Mouse (Mus musculus) hindbrain, embryonic 15.5 days (tissue): ENCODE measurements around the gene Agrp. TPM values are rescaled to one million over a fixed set of nuclear protein-coding genes. Genes with fewer than 3 reads are reported as not detected.

Experiments used
- ATAC-seq: fragments of 200-750 bp; cut with Nextera tagmentation; 2 replicates; pipeline ENCODE4 v1.8.0; 2017; ENCODE audit warnings: low read depth, moderate number of reproducible peaks, moderate TSS enrichment; ENCODE audit not compliant: low FRiP score
- H3K27ac ChIP-seq: fragments of 300-500 bp; sonication (generic); replicated peaks from 2 replicates; pipeline ENCODE4 v1.5.1; 2015; ENCODE audit warnings: mild to moderate bottlenecking, inconsistent platforms
- H3K27me3 ChIP-seq: fragments of 300-500 bp; sonication (generic); 2 replicates; pipeline ENCODE4 v1.6.1; 2015; ENCODE audit warnings: control low read depth, inconsistent platforms
- H3K36me3 ChIP-seq: fragments of 300-500 bp; sonication (generic); 2 replicates; pipeline ENCODE4 v1.6.1; 2015; ENCODE audit warnings: control low read depth, inconsistent platforms
- H3K4me1 ChIP-seq: fragments of 300-500 bp; sonication (generic); replicated peaks from 2 replicates; pipeline ENCODE4 v1.6.1; 2015; ENCODE audit warnings: control low read depth, inconsistent platforms
- H3K4me2 ChIP-seq: fragments of 300-500 bp; sonication (generic); 2 replicates; pipeline ENCODE4 v1.6.1; 2015; ENCODE audit warnings: moderate library complexity, mild to moderate bottlenecking, inconsistent platforms
- H3K4me3 ChIP-seq: fragments of 300-500 bp; sonication (generic); 2 replicates; pipeline ENCODE4 v1.5.1; 2015; ENCODE audit warnings: mild to moderate bottlenecking, inconsistent platforms
- H3K9ac ChIP-seq: fragments of 300-500 bp; sonication (generic); 2 replicates; pipeline ENCODE4 v1.6.1; 2015; ENCODE audit warnings: inconsistent platforms
- H3K9me3 ChIP-seq: fragments of 300-500 bp; sonication (generic); 2 replicates; pipeline ENCODE4 v1.6.1; 2016; ENCODE audit warnings: control low read depth, inconsistent platforms
- WGBS: fragments of 180-500 bp; shearing (Covaris S2); methylation state at CpG from one replicate; pipeline ENCODE4 v1.1.7; 2015; 5-methylcytosine and 5-hydroxymethylcytosine counted together
- microRNA counts: library from miRNA; unstranded; fragments of <30 nt; microRNA quantifications from one replicate; lab custom pipeline; 2016
- microRNA-seq: library from miRNA; unstranded; fragments of <30 nt; microRNA quantifications from one replicate; pipeline ENCODE4, GENCODE M21; 2016
- polyA plus RNA-seq: library from polyadenylated mRNA; unstranded; fragments of >200 nt; fragmentation: Nextera tagmentation; extraction: Ambion mirVana; gene quantifications from 2 replicates; pipeline ENCODE4 v1.2.1, GENCODE M21; 2015

The Agrp gene
- polyA plus RNA-seq, 1 experiment from 2014 or later = 0.56 TPM

DNA sequence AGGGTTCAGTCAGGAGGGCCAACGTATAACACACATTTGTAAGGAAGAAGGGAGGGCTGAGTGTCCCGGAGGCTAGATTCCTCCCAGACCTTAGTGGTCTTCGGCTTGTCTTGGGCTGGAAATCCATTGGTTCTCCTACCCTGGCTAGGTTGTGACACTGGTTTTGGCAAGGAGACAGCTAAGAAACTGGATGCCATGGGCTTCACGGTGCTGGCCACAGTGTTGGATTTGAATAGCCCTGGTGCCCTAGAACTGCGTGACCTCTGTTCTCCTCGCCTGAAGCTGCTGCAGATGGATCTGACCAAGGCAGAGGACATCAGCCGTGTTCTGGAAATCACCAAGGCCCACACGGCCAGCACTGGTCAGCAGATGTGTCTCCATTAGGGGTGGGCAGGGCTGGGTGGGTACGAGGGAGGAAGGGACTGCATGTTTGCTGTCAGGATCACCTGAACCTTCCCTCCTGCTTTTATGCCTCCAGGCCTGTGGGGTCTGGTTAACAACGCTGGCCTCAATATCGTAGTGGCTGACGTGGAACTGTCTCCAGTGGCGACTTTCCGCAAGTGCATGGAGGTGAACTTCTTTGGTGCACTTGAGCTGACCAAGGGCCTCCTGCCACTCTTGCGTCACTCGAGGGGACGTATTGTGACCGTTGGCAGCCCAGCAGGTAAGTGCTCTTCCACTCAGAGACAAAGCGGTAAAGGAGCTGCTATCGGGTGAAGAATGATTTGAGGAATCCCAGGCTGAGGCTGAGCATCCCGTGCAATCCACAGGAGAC, 115.0 kb downstream of the Agrp start:
- WGBS = 84% methylated on average over 21 of the region's 21 CpGs
- peaks cover 9% of the 10 kb centered on the region; the same call in 1 of the 2 replicates for H3K36me3 ChIP-seq
- ATAC-seq = no peak

DNA sequence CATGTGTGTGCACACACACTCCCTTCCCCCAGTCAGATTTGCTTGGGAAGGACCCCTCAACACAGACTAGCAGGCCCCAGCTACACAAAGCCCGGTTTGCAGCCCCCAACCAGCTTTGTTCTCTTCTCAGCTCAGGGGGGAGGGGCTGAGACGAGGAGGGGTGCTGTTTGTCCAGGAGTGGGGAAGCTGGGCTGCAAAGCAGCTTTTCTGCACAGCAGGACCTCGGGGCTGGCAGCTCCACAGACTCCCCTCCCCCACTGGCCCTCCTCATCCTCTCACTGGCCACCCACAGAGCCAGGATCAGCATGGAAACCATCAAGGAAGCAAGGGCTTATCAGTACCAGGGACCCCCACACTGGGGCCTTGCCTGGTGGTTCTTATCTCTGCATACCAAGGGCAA, 116.1 kb downstream of the Agrp start:
- Histone ChIP-seq H3K36me3 (peaks cover 9% of the 10 kb centered on the region; the same call in 1 of the 2 replicates), H3K27ac (no peak overlapping the region), H3K4me3 (no peak overlapping the region), H3K4me2 (0 out of 2 replicates have a peak overlapping the region, but pooled peaks have one; percentile 98), H3K27me3 (peaks cover 5% of the 10 kb centered on the region; the same call in 1 of the 2 replicates), H3K9me3 (no peaks in the 10 kb centered on the region), H3K4me1 (peaks cover 36% of the 10 kb centered on the region), H3K9ac (no peak overlapping the region)
- no peak for ATAC-seq
- WGBS = 0% methylated on average over 3 of the region's 3 CpGs

More for the DNA sequence above, 115.0 kb downstream of the Agrp start:
- H3K4me2 ChIP-seq = no peak overlapping the region
- H3K9ac ChIP-seq = no peak overlapping the region
- no peak overlapping the region for H3K4me3 ChIP-seq
- H3K4me1 ChIP-seq = peaks cover 30% of the 10 kb centered on the region
- H3K27me3 ChIP-seq = peaks cover 5% of the 10 kb centered on the region; the same call in 1 of the 2 replicates
- no peak overlapping the region for H3K27ac ChIP-seq
- no peaks in the 10 kb centered on the region for H3K9me3 ChIP-seq

GRCm38 (mm10) chr8:105520521-105520920, 116.7 kb downstream of the Agrp start:
- Histone ChIP-seq H3K27me3 (peaks cover 5% of the 10 kb centered on the region; the same call in 1 of the 2 replicates), H3K4me3 (no peak overlapping the region), H3K9me3 (no peaks in the 10 kb centered on the region), H3K27ac (no peak overlapping the region), H3K9ac (no peak overlapping the region), H3K4me1 (peaks cover 40% of the 10 kb centered on the region), H3K4me2 (peak overlapping the region; percentile 98; the same call in 1 of the 2 replicates), H3K36me3 (peaks cover 9% of the 10 kb centered on the region; the same call in 1 of the 2 replicates)
- WGBS = 38% methylated on average over 5 of the region's 5 CpGs
- ATAC-seq = no peak

DNA sequence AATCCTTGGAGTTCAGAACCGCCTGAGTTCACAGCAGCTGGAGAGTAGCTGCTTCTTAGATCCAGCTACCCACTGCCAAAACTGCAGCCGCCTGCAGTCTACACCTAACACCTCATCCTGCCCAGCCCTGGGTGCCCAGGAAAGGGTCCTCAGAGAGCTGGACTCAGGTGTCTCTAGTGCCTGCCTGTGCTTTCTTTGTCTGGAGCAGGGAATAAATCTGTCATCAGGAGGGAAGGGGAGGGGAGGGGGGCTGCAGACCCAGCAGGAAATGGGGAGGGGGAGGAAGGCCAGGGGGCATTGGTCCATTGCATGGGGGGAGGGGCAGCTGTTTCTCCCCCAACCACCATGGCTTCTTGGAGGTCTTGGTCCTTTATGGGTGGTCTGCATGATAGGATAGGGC, 117.6 kb downstream of the Agrp start:
- Histone ChIP-seq H3K36me3 (peaks cover under 1% of the 10 kb centered on the region; the same call in 1 of the 2 replicates), H3K27me3 (peaks cover 5% of the 10 kb centered on the region; the same call in 1 of the 2 replicates), H3K9me3 (no peaks in the 10 kb centered on the region), H3K4me2 (peak overlapping the region; percentile 98), H3K9ac (no peak overlapping the region), H3K27ac (no peak overlapping the region), H3K4me3 (peak overlapping the region; percentile 54), H3K4me1 (peaks cover 40% of the 10 kb centered on the region)
- 5% methylated on average over 2 of the region's 2 CpGs for WGBS
- no peak for ATAC-seq

GRCm38 (mm10) chr8:105518436-105519313, 118.5 kb downstream of the Agrp start, which contains the start of gene Hsd11b2:
Gene Hsd11b2, plus strand, starts transcription at chr8:105518755.
- WGBS = under 1% methylated on average over 68 of the region's 68 CpGs
- no peaks in the 10 kb centered on the region for H3K36me3 ChIP-seq
- ATAC-seq = peak; percentile 64
- H3K4me1 ChIP-seq = peaks cover 40% of the 10 kb centered on the region
- H3K9me3 ChIP-seq = no peaks in the 10 kb centered on the region
- H3K4me3 ChIP-seq = peak within 1 kb of the TSS; percentile 54
- H3K9ac ChIP-seq = peak within 1 kb of the TSS; percentile 42
- peak within 1 kb of the TSS; percentile 29 for H3K27ac ChIP-seq
- H3K4me2 ChIP-seq = peak within 1 kb of the TSS; percentile 98
- H3K27me3 ChIP-seq = peaks cover 5% of the 10 kb centered on the region; the same call in 1 of the 2 replicates

- Histone ChIP-seq H3K27me3 (peaks cover 5% of the 10 kb centered on the region; the same call in 1 of the 2 replicates), H3K4me1 (peaks cover 40% of the 10 kb centered on the region), H3K9ac (no peak overlapping the region), H3K36me3 (no peaks in the 10 kb centered on the region), H3K27ac (no peak overlapping the region), H3K4me2 (no peak overlapping the region), H3K9me3 (no peaks in the 10 kb centered on the region), H3K4me3 (no peak overlapping the region)
- ATAC-seq = no peak
- 45% methylated on average over 8 of the region's 8 CpGs for WGBS
Observed at GRCm38 (mm10) chr8:105517346-105517745, 119.8 kb downstream of the Agrp start.

MicroRNAs within 50 kb of the gene (microRNA counts, 519-probe panel; counts per million panel counts)
- microRNA mmu-miR-1966 (lab: Ali Mortazavi, UCI) = 2,856 counts per million, percentile 55 among the panel's probes with 10 or more counts

Small RNA genes lying within 50 kb of the gene (microRNA-seq; reads per million reads assigned to microRNA genes)
- not detected for gene Mir1966

Other genes with a start within 250 kb of the Agrp start
- gene Kctd19, start 223.9 kb downstream of the Agrp start, polyA plus RNA-seq = not detected in 2 replicates
- gene Lrrc36, start 223.8 kb downstream of the Agrp start, polyA plus RNA-seq = 0.75 and 1.3 TPM in 2 replicates
- gene Tppp3, start 165.9 kb downstream of the Agrp start, polyA plus RNA-seq = 197 and 207 TPM in 2 replicates
- 39.8 and 41.9 TPM in 2 replicates for gene Zdhhc1, start 140.5 kb downstream of the Agrp start, polyA plus RNA-seq
- gene Hsd11b2, start 118.6 kb downstream of the Agrp start, polyA plus RNA-seq = 7.2 and 9.7 TPM in 2 replicates
- gene Atp6v0d1, start 71.3 kb downstream of the Agrp start, polyA plus RNA-seq = 222 and 231 TPM in 2 replicates
- gene Ripor1, start 32.1 kb downstream of the Agrp start, polyA plus RNA-seq = 35.2 and 39.3 TPM in 2 replicates
- 100 and 101 TPM in 2 replicates for gene Ctcf, start 825 bp downstream of the Agrp start, polyA plus RNA-seq
- 23.5 and 28.7 TPM in 2 replicates for gene Carmil2, start 48.9 kb upstream of the Agrp start, polyA plus RNA-seq
- 85.1 and 92.6 TPM in 2 replicates for gene Acd, start 63.7 kb upstream of the Agrp start, polyA plus RNA-seq
- gene Pard6a, start 63.8 kb upstream of the Agrp start, polyA plus RNA-seq = 55.1 and 57.1 TPM in 2 replicates
- 0.20 and 0.23 TPM in 2 replicates for gene 4933405L10Rik, start 70.3 kb upstream of the Agrp start, polyA plus RNA-seq
- gene Enkd1, start 70.8 kb upstream of the Agrp start, polyA plus RNA-seq = 15.7 and 16.6 TPM in 2 replicates
- 81.2 and 88.3 TPM in 2 replicates for gene Gfod2, start 121.3 kb upstream of the Agrp start, polyA plus RNA-seq
- gene Ranbp10, start 190.0 kb upstream of the Agrp start, polyA plus RNA-seq = 10.7 and 11.7 TPM in 2 replicates
- 0.62 and 1.1 TPM in 2 replicates for gene Tsnaxip1, start 190.3 kb upstream of the Agrp start, polyA plus RNA-seq
- gene Cenpt, start 215.9 kb upstream of the Agrp start, polyA plus RNA-seq = 52.2 and 56.9 TPM in 2 replicates
- 54.9 and 56.3 TPM in 2 replicates for gene Thap11, start 217.7 kb upstream of the Agrp start, polyA plus RNA-seq
- gene Nutf2, start 223.2 kb upstream of the Agrp start, polyA plus RNA-seq = 150 and 157 TPM in 2 replicates
- gene Edc4, start 243.5 kb upstream of the Agrp start, polyA plus RNA-seq = 50.1 and 52.2 TPM in 2 replicates